In the genomic region with DNA sequence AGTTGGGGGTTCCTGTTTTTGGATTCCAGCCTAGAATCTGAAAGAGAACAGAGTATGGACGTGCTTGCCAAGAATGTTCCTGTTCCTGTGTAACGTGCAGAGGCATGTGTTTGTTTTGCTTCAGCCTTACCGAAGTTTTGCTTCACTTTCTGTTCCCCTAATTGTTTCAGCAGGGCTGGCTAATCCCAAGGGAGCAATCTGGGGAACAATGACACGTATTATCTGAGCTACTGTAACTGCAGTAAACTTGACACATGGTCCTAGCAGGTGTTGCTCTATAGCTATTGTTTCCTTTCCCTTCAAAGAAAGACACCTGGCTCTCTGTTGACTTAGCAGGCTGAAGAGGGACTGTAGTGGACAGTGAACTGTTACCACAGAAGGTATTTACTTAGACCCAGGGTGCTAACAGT, we compare ENCODE assay signal across 8 mouse cellular contexts. TPM values are rescaled to one million over a fixed set of nuclear protein-coding genes. Genes with fewer than 3 reads are reported as not detected.
A peak's percentile ranks its signal among the peaks of the same experiment; 100 is the strongest.
DNase-seq lines count a peak whose midpoint lies in the region; ATAC-seq and TF ChIP-seq lines count a peak whose summit lies in the region.

No protein-coding gene starts in this region.

- 39% methylated on average over 4 of the region's 4 CpGs for WGBS in heart, embryonic 13.5 days
- 18% methylated on average over 4 of the region's 4 CpGs for WGBS in limb, embryonic 14.5 days

- intact Hi-C loops in gastrocnemius, postnatal 14 days (cut with DNase I; ENCODE audit: low total_unique reads) = no loop called here
- intact Hi-C loops in left cerebral cortex, postnatal 36 days (cut with DNase I) = no loop called here

- H3K4me1 ChIP-seq in heart, embryonic 13.5 days = peaks cover 12% of the 10 kb centered on the region; the same call in 1 of the 2 replicates
- no peaks in the 10 kb centered on the region for H3K4me1 ChIP-seq in limb, embryonic 14.5 days (ENCODE audit: control insufficient read depth, insufficient read depth, low read length)

- no peak overlapping the region for H3K4me3 ChIP-seq in heart, embryonic 13.5 days
- H3K4me3 ChIP-seq in limb, embryonic 14.5 days (replicated peaks; ENCODE audit: low read length) = no peak overlapping the region

- H3K27ac ChIP-seq in heart, embryonic 13.5 days (replicated peaks) = 0 out of 2 replicates have a peak overlapping the region, but pooled peaks have one; percentile 26
- H3K27ac ChIP-seq in limb, embryonic 14.5 days (replicated peaks; ENCODE audit: low read depth, low read length) = no peak overlapping the region

- H3K27me3 ChIP-seq in heart, embryonic 13.5 days (replicated peaks) = no peaks in the 10 kb centered on the region
- H3K27me3 ChIP-seq in limb, embryonic 14.5 days (ENCODE audit: control insufficient read depth, insufficient read depth, low read length) = no peaks in the 10 kb centered on the region

- H3K4me2 ChIP-seq in heart, embryonic 13.5 days = 0 out of 2 replicates have a peak overlapping the region, but pooled peaks have one; percentile 14
- no peak overlapping the region for H3K4me2 ChIP-seq in limb, embryonic 14.5 days (replicated peaks; ENCODE audit: low read depth, low read length, severe bottlenecking)

- no peak for ATAC-seq in heart, embryonic 13.5 days (ENCODE audit: extremely low read depth, insufficient number of reproducible peaks, low FRiP score, low TSS enrichment)
- ATAC-seq in limb, embryonic 14.5 days (ENCODE audit: low FRiP score, low read depth) = peak; percentile 63
- no peak for ATAC-seq in CD4-positive, CD25-positive, alpha-beta regulatory T cell, adult 4 months

- peak; percentile 13 for DNase-seq in gastrocnemius, postnatal 14 days
- DNase-seq in gastrocnemius, adult 8-10 months (ENCODE audit: low spot score in 2 of 2) = no peak
- peak; percentile 41 for DNase-seq in Muller cell, postnatal 12 days (ENCODE audit: inconsistent ontology term)
- peak; percentile 67 for DNase-seq in limb, embryonic 14.5 days (ENCODE audit: low spot score)
- DNase-seq in ovary, postnatal 14 days (ENCODE audit: low spot score) = no peak
- DNase-seq in left cerebral cortex, postnatal 36 days (ENCODE audit: low spot score in 2 of 2) = no peak

- no peak overlapping the region for H3K9ac ChIP-seq in heart, embryonic 13.5 days
- no peak overlapping the region for H3K9ac ChIP-seq in limb, embryonic 14.5 days (ENCODE audit: low read depth, low read length, severe bottlenecking)

- no peak for TF ChIP-seq POLR2A in limb, embryonic 14.5 days (IDR thresholded peaks at IDR 0.05; ENCODE audit: borderline replicate concordance, extremely low read depth, insufficient read depth, insufficient read length)

- H3K36me3 ChIP-seq in heart, embryonic 13.5 days = no peaks in the 10 kb centered on the region
- no peaks in the 10 kb centered on the region for H3K36me3 ChIP-seq in limb, embryonic 14.5 days (ENCODE audit: control insufficient read depth, insufficient read depth, low read length)

- H3K9me3 ChIP-seq in heart, embryonic 13.5 days = no peaks in the 10 kb centered on the region
- H3K9me3 ChIP-seq in limb, embryonic 14.5 days (ENCODE audit: control insufficient read depth, low read length) = no peaks in the 10 kb centered on the region

RNA-seq across cellular contexts. Expression of a gene that starts 25.3 kb away (rescaled TPM):
- 1 to 10 TPM; 7.7 to 8.5 TPM for total RNA-seq in gastrocnemius, postnatal 14 days (2021)
- total RNA-seq in gastrocnemius, adult 8-10 months (2022) = 10 to 100 TPM in 3 of 4 experiments, 1 to 10 TPM in 1; 6.1 to 13.4 (median 11.9) TPM
- polyA plus RNA-seq in heart, embryonic 13.5 days (2015; fragmentation: Nextera tagmentation; extraction: Ambion mirVana) = 5.7 and 7.1 TPM in 2 replicates
- 2.6 and 2.7 TPM in 2 replicates for polyA plus RNA-seq in limb, embryonic 14.5 days (2012; rRNA removed)
- polyA plus RNA-seq in limb, embryonic 14.5 days (2014; fragmentation: Nextera tagmentation; extraction: Ambion mirVana) = 5.7 and 6.3 TPM in 2 replicates
- 10 to 100 TPM; 13.6 to 13.8 TPM for total RNA-seq in left cerebral cortex, postnatal 36 days (2021)
- under 1 TPM in 1 of 2 experiments, not detected in 1; 0.15 TPM for polyA plus RNA-seq in CD4-positive, CD25-positive, alpha-beta regulatory T cell, adult 4 months (2017; shearing (Covaris generic))

Comparison
In these comparisons a context has a peak if more than half of its experiments do, and no peak if none do; other contexts are left out.
1. DNase-seq: peak in gastrocnemius, postnatal 14 days (single experiment), Muller cell, postnatal 12 days (single experiment) and limb, embryonic 14.5 days (single experiment); none in gastrocnemius, adult 8-10 months (0 of 2), ovary, postnatal 14 days (single experiment) and left cerebral cortex, postnatal 36 days (0 of 2).